Mouse (Mus musculus) liver, embryonic 18 days (tissue): Measurements from ENCODE around the gene Ccndbp1. TPM values are rescaled to one million over a fixed set of nuclear protein-coding genes. Genes with fewer than 3 reads are reported as not detected.

Experiments used
- polyA plus RNA-seq: library from polyadenylated mRNA; depleted of rRNA; stranded (reverse); fragments of >200 nt; gene quantifications from 2 replicates; pipeline ENCODE4 v1.2.3, GENCODE M21; 2012; rRNA removed

The Ccndbp1 gene
- polyA plus RNA-seq: 36.8 and 37.1 TPM in 2 replicates

GRCm38 (mm10) chr2:121007925-121008663 is at the start of gene Ccndbp1:
Gene Ccndbp1, plus strand, starts transcription at chr2:121008403.

GRCm38 (mm10) chr2:120970559-120971080 is 37.6 kb upstream of the Ccndbp1 start, which contains the start of gene Ubr1:
Gene Ubr1, minus strand, starts transcription at chr2:120970715.

GRCm38 (mm10) chr2:120976990-120977925 is 30.9 kb upstream of the Ccndbp1 start, which contains the start of gene Tmem62:
Gene Tmem62, plus strand, starts transcription at chr2:120977017.

GRCm38 (mm10) chr2:121036733-121037341 is 28.6 kb downstream of the Ccndbp1 start, which contains the start of gene Epb42:
Gene Epb42, minus strand, starts transcription at chr2:121037072.

Other genes starting within 250 kb of the Ccndbp1 start
- 7.5 and 8.2 TPM in 2 replicates for gene Cdan1, start 158.3 kb upstream of the Ccndbp1 start, polyA plus RNA-seq
- 0.72 and 0.87 TPM in 2 replicates for gene Ttbk2, start 157.8 kb upstream of the Ccndbp1 start, polyA plus RNA-seq
- gene Ubr1, start 37.7 kb upstream of the Ccndbp1 start, polyA plus RNA-seq: 4.7 and 4.9 TPM in 2 replicates
- 2.6 and 2.9 TPM in 2 replicates for gene Tmem62, start 31.4 kb upstream of the Ccndbp1 start, polyA plus RNA-seq
- gene Epb42, start 28.7 kb downstream of the Ccndbp1 start, polyA plus RNA-seq: 62.5 and 68.7 TPM in 2 replicates
- gene Tgm5, start 77.4 kb downstream of the Ccndbp1 start, polyA plus RNA-seq: not detected in 2 replicates
- gene Tgm7, start 101.4 kb downstream of the Ccndbp1 start, polyA plus RNA-seq: 0.01 TPM in 1 of 2 replicates, not detected in the other
- 4.3 and 4.8 TPM in 2 replicates for gene Adal, start 132.0 kb downstream of the Ccndbp1 start, polyA plus RNA-seq
- 4.1 and 4.3 TPM in 2 replicates for gene Lcmt2, start 132.2 kb downstream of the Ccndbp1 start, polyA plus RNA-seq
- gene Tubgcp4, start 162.3 kb downstream of the Ccndbp1 start, polyA plus RNA-seq: 10.3 and 12.0 TPM in 2 replicates
- 2.5 and 2.7 TPM in 2 replicates for gene Zscan29, start 162.7 kb downstream of the Ccndbp1 start, polyA plus RNA-seq